Mouse (Mus musculus) testis, postnatal 10 days (tissue): ENCODE measurements around the gene Adssl1.

ENCODE experiments used
- DNase-seq: peaks from one replicate; pipeline ENCODE4 v3.0.0; 2021; ENCODE audit warnings: low spot score

The Adssl1 gene

GRCm38 (mm10) chr12:112592985-112593734 lies 26.7 kb upstream of the Adssl1 start:
- DNase-seq: no peak

DNA sequence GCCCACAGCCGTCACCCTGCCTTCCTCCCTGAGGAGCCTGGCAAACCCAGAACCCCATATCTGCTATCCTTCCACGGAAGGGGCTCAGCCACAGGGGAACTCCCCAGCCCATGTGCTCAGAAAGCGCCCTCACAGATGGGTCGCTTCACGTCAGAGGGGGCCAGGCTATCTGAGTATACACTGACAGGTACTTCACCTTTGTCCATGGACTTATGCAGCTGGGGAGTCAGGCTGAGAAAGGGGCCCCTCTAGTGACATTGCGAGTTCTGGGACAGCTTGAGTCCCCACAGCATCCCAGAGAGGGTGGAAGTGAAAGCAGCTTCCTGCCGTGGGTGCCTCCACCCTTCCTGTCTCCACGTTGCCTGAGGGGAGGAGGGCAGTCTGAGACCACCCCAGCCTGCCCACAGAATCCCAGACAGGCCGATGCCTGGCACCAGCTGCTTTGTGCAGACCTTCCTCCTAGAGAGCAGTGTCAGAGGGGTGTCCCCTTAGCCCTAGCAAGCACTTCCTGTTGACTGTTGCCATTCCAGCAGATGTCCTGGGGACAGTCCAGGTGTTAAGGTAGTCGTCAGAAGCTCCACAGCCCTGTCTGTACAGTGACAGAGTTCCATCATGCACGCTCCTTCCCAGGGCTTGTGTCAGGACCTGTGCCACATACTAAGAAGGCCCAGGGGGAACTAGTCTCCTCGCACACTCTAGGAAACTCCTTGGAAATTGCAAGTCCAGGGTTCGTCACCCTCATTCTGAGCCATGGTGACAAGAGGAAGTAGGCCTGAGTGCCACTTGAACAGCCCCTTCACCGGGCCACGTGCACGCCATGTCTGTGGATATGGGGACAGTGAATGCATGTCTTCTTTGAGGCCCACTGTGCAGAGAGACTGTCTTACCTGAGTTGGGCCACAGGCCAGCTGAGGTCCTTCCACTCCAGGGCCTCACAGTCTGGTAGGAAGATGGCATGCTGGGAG lies 25.6 kb upstream of the Adssl1 start:
- no peak for DNase-seq

DNA sequence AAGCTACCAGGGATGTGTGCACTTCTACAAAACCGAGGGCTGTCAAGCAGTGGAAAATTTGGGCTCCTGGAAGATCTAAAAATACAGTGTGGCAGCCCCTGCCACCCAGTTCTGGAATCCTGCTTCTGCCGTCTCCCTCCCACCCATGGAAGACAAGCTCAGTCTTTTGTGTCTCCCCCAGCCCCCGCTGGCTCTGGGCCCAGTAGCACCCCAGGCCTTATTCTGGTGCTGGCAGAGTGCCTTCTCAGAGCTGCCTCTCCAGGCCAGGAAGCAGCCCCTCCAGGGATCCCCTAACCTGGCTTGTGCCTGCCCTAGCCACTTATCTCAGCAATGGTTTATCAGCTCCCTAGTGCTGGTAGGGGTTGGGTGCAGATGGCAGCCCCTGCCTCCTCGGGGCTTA lies 24.9 kb upstream of the Adssl1 start:
- no peak for DNase-seq

DNA sequence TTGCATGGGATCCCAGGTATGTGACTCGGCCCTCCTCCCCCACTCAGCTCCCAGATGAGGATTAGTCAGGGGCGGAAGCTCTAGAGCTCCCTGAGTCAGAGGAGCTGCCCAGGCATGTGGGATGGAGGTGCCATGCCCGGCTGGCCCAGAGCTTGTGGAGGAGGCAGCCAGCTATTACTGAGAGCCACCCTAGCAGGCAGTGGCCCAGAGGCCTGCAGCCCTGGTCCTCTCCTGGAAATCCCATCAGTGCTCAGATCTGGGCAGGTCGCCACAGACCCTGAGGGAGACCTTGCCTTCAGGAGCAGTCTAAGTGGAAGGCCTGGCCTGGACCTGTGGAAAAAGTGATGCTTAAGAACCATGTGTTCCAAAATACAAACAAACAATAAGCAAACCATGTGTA lies 24.2 kb upstream of the Adssl1 start:
- DNase-seq: no peak

- DNase-seq: no peak
These were observed 23.4 kb upstream of the Adssl1 start for GRCm38 (mm10) chr12:112596454-112596853.

GRCm38 (mm10) chr12:112596891-112597500 lies 22.8 kb upstream of the Adssl1 start:
- no peak for DNase-seq

GRCm38 (mm10) chr12:112597618-112598017 lies 22.2 kb upstream of the Adssl1 start:
- DNase-seq: no peak

- no peak for DNase-seq
These were observed 20.6 kb upstream of the Adssl1 start for GRCm38 (mm10) chr12:112599198-112599597.

GRCm38 (mm10) chr12:112599942-112600611 lies 19.8 kb upstream of the Adssl1 start:
- DNase-seq: no peak

GRCm38 (mm10) chr12:112604022-112604421 lies 15.8 kb upstream of the Adssl1 start:
- no peak for DNase-seq

- DNase-seq: peak; percentile 83
These were observed 14.9 kb upstream of the Adssl1 start for GRCm38 (mm10) chr12:112604709-112605649.

DNA sequence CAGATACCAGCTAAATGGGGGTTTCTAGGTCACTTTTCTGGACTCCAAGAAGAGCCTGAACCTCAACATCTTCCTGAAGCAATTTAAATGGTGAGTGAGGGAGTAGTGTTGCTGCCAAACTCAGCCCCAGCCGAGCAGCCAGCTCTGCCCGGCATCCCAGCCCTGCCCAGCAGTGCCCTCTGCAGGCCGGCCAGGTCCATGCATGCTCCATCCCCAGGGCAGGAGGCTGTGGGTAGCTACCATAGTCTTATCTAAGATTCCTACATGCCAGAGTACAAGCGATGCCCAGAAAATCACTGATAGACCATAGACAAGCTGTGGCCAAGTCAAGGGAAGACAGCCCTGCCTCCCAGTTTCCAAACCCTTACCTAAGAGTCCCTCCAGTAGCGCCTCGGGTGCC lies 14.1 kb upstream of the Adssl1 start:
- DNase-seq: peak; percentile 89

GRCm38 (mm10) chr12:112606998-112607397 lies 12.8 kb upstream of the Adssl1 start:
- DNase-seq: no peak

GRCm38 (mm10) chr12:112609031-112609430 lies 10.8 kb upstream of the Adssl1 start:
- DNase-seq: no peak

- no peak for DNase-seq
These were observed 3.2 kb upstream of the Adssl1 start for GRCm38 (mm10) chr12:112616668-112617067.

- no peak for DNase-seq
These were observed 2.7 kb upstream of the Adssl1 start for GRCm38 (mm10) chr12:112617184-112617583.

GRCm38 (mm10) chr12:112617898-112618380 lies 1.9 kb upstream of the Adssl1 start:
- peak; percentile 77 for DNase-seq

GRCm38 (mm10) chr12:112618981-112619685 lies 712 bp upstream of the Adssl1 start:
- DNase-seq: no peak

DNA sequence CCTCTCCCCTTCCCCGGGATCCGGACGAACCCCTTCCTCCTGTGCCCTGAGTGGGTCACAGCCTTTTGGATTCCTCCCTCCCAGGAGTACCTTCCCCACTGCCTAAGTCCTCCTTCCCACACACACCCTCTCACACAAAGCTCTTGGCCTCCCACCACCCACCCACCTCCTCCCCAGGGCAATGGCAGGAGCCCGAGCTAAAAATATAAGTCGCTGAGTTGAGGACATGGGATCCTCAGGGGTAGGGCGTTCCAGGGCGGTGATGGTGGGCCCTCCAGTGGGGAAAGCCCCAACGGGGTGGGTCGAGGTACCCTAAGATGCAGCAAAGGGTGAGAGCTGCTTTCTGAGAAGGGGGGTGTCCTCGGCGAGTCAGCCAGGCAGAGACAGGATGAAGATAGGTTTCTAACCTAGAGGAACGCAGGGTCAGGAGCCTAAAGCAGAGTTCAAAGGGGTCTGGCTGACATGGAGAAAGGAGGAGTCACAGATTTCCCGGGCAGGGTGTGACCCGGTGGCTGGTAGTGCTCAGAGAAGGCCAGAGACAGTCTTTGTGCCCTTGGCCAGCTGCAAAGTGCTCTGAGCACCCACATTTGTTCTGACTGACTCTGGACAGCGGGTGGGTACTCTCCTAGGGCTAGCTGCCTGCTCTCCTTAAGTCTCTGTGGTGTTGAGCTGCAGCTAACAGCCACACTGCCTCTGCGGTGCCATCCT lies 663 bp downstream of the Adssl1 start:
- DNase-seq: no peak
